Mouse (Mus musculus) forebrain, embryonic 12.5 days (tissue): Measurements from ENCODE around the gene Lzic. TPM values are rescaled to one million over a fixed set of nuclear protein-coding genes. Genes with fewer than 3 reads are reported as not detected.
A peak's percentile ranks its signal among the peaks of the same experiment; 100 is the strongest.

Experiments
- ATAC-seq: fragments of 200-750 bp; cut with Nextera tagmentation; 2 replicates; pipeline ENCODE4 v1.8.0; 2017; ENCODE audit warnings: moderate TSS enrichment; ENCODE audit not compliant: low FRiP score
- H3K27ac ChIP-seq: fragments of 300-500 bp; sonication (generic); 2 replicates; pipeline ENCODE4 v1.5.1; 2016; ENCODE audit warnings: mild to moderate bottlenecking
- H3K27me3 ChIP-seq: fragments of 300-500 bp; sonication (generic); 2 replicates; pipeline ENCODE4 v1.6.1; 2016; ENCODE audit warnings: mild to moderate bottlenecking
- H3K36me3 ChIP-seq: fragments of 300-500 bp; sonication (generic); replicated peaks from 2 replicates; pipeline ENCODE4 v1.6.1; 2016; ENCODE audit warnings: mild to moderate bottlenecking
- H3K4me1 ChIP-seq: fragments of 300-500 bp; sonication (generic); 2 replicates; pipeline ENCODE4 v1.6.1; 2016
- H3K4me2 ChIP-seq: fragments of 300-500 bp; sonication (generic); 2 replicates; pipeline ENCODE4 v1.6.1; 2016; ENCODE audit warnings: mild to moderate bottlenecking, moderate library complexity
- H3K4me3 ChIP-seq: fragments of 300-500 bp; sonication (generic); replicated peaks from 2 replicates; pipeline ENCODE4 v1.5.1; 2016; ENCODE audit warnings: mild to moderate bottlenecking
- H3K9ac ChIP-seq: fragments of 300-500 bp; sonication (generic); 2 replicates; pipeline ENCODE4 v1.6.1; 2016; ENCODE audit warnings: mild to moderate bottlenecking
- H3K9me3 ChIP-seq: fragments of 300-500 bp; sonication (generic); 2 replicates; pipeline ENCODE4 v1.6.1; 2016
- WGBS: fragments of 180-500 bp; shearing (Covaris S2); methylation state at CpG from one replicate; pipeline ENCODE4 v1.1.7; 2016; 5-methylcytosine and 5-hydroxymethylcytosine counted together
- microRNA-seq: library from miRNA; unstranded; fragments of <30 nt; microRNA quantifications from one replicate; pipeline ENCODE4, GENCODE M21; 2017
- polyA plus RNA-seq: library from polyadenylated mRNA; unstranded; fragments of >200 nt; fragmentation: Nextera tagmentation; extraction: Ambion mirVana; gene quantifications from 2 replicates; pipeline ENCODE4 v1.2.1, GENCODE M21; 2016

Lzic gene
- polyA plus RNA-seq, 1 experiment from 2014 or later = 53.6 TPM

DNA sequence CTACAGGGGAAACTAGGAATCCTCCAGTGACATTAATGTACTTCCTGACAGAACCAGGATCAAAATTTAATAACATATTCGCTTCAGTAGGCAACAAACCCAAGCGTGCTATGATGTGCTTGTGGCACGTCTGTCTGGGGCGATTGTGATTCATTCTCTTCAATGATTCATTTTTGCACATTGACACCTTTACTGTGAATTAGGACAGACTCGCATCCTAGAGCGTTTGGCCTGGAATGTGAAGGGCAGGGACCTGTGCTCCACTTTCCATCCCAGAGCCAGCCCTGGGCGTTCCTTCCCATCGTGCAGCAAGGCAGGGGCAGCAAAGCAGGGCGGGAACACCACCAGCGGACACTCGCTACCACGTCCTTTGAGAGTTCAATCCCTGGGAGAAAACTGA is 57.4 kb downstream of the Lzic start:
- Histone ChIP-seq H3K9me3 (no peaks in the 10 kb centered on the region), H3K27me3 (no peaks in the 10 kb centered on the region), H3K4me2 (no peak overlapping the region), H3K36me3 (peaks cover 17% of the 10 kb centered on the region), H3K9ac (no peak overlapping the region), H3K4me3 (no peak overlapping the region), H3K4me1 (peaks cover 10% of the 10 kb centered on the region), H3K27ac (no peak overlapping the region)
- ATAC-seq = no peak
- 81% methylated on average over 12 of the region's 12 CpGs for WGBS

DNA sequence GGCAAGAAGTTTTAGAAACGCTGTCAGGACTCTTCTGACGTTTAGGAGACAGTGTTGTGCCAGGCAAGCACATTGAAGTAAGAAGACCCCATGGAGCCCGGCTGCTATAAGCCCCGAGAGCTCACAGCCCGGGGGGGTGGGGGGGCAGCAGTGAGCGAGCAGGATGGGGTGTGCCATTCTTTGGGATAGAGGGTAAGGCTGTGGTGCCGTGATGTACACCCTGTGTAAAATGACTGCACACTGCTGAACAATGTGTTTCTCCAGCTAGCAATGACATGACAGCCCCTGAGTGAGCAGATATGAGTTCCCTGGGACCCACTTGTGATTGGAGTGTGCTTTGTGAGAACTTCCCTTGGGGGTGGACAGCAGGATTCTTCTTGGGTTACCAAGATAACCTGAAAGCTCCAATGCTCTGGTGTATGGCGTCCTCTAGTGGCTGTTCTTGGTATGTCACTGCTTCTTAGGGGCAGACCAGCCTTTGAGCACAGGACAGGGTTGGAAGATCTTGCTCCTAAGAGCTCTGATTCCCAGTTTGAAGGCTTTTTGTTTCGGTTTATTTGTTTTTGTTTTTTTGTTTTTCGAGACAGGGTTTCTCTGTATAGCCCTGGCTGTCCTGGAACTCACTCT is 58.0 kb downstream of the Lzic start:
- H3K36me3 ChIP-seq = peaks cover 17% of the 10 kb centered on the region
- H3K27ac ChIP-seq = no peak overlapping the region
- no peak overlapping the region for H3K4me2 ChIP-seq
- peaks cover 10% of the 10 kb centered on the region for H3K4me1 ChIP-seq
- H3K4me3 ChIP-seq = no peak overlapping the region
- 45% methylated on average over 10 of the region's 10 CpGs for WGBS
- no peaks in the 10 kb centered on the region for H3K9me3 ChIP-seq
- 0 out of 2 replicates have a peak, but pooled peaks have one; percentile 44 for ATAC-seq
- no peaks in the 10 kb centered on the region for H3K27me3 ChIP-seq
- no peak overlapping the region for H3K9ac ChIP-seq

- Histone ChIP-seq H3K4me3 (no peak overlapping the region), H3K36me3 (peaks cover 20% of the 10 kb centered on the region), H3K9me3 (no peaks in the 10 kb centered on the region), H3K27me3 (no peaks in the 10 kb centered on the region), H3K9ac (no peak overlapping the region), H3K4me2 (no peak overlapping the region), H3K4me1 (peaks cover 10% of the 10 kb centered on the region), H3K27ac (no peak overlapping the region)
- WGBS = 94% methylated on average over 8 of the region's 8 CpGs
- no peak for ATAC-seq
Observed at GRCm38 (mm10) chr4:149544892-149545291, 59.9 kb downstream of the Lzic start.

Small RNA genes within 50 kb of the gene (microRNA-seq; reads per million reads assigned to microRNA genes)
- gene Mir5616 = 1.5 reads per million

Other genes starting within 250 kb of the Lzic start
- 123 and 124 TPM in 2 replicates for gene Kif1b, start 177.5 kb upstream of the Lzic start, polyA plus RNA-seq
- 68.9 and 76.0 TPM in 2 replicates for gene Ube4b, start 58.5 kb upstream of the Lzic start, polyA plus RNA-seq
- gene Rbp7, start 30.3 kb upstream of the Lzic start, polyA plus RNA-seq = not detected in 2 replicates
- 0.55 and 0.69 TPM in 2 replicates for gene Tmem274, start 7.9 kb upstream of the Lzic start, polyA plus RNA-seq
- 14.3 and 14.7 TPM in 2 replicates for gene Nmnat1, start within 50 bp of the Lzic start, polyA plus RNA-seq
- gene Ctnnbip1, start 33.0 kb downstream of the Lzic start, polyA plus RNA-seq = 83.9 and 84.8 TPM in 2 replicates
- gene Clstn1, start 101.2 kb downstream of the Lzic start, polyA plus RNA-seq = 58.1 and 75.4 TPM in 2 replicates
- gene Pik3cd, start 217.3 kb downstream of the Lzic start, polyA plus RNA-seq = 9.4 and 10.4 TPM in 2 replicates